Mouse (Mus musculus) megakaryocyte, embryonic 14.5 days (primary cell): Measurements from ENCODE around the gene Wap. TPM values are rescaled to one million over a fixed set of nuclear protein-coding genes. Genes with fewer than 3 reads are reported as not detected.

Experiments used
- H3K27me3 ChIP-seq: replicated peaks from 2 replicates; pipeline ENCODE3; 2012; ENCODE audit warnings: inconsistent platforms
- H3K36me3 ChIP-seq: replicated peaks from 2 replicates; pipeline ENCODE3; 2012; ENCODE audit warnings: low read length, inconsistent platforms, mixed read lengths
- H3K4me1 ChIP-seq: 2 replicates; pipeline ENCODE4 v1.6.1; 2012; ENCODE audit warnings: inconsistent platforms
- H3K4me3 ChIP-seq: replicated peaks from 2 replicates; pipeline ENCODE3; 2012; ENCODE audit warnings: moderate library complexity, mild to moderate bottlenecking, inconsistent platforms
- H3K9me3 ChIP-seq: 2 replicates; pipeline ENCODE4 v1.6.1; 2012; ENCODE audit warnings: inconsistent platforms
- FLI1 ChIP-seq: IDR thresholded peaks from 2 replicates; pipeline ENCODE4 v1.6.1; 2012; ENCODE audit warnings: low read length, inconsistent platforms, mixed read lengths
- GATA1 ChIP-seq: IDR thresholded peaks from 3 replicates; pipeline ENCODE4 v1.6.1; 2012; ENCODE audit warnings: mixed read lengths, low read length, inconsistent platforms, borderline replicate concordance
- polyA plus RNA-seq: library from polyadenylated mRNA; stranded (reverse); fragments of >175 nt; gene quantifications from 2 replicates; pipeline ENCODE4 v1.2.3, GENCODE M21; 2012; ENCODE audit warnings: low replicate concordance; ENCODE audit not compliant: insufficient read depth

Gene Wap
- polyA plus RNA-seq, 1 experiment: not detected

- no peak overlapping the region for H3K4me3 ChIP-seq
- peaks cover 51% of the 10 kb centered on the region for H3K4me1 ChIP-seq
- H3K36me3 ChIP-seq: peaks cover 74% of the 10 kb centered on the region
- H3K27me3 ChIP-seq: peaks cover 25% of the 10 kb centered on the region
- TF ChIP-seq GATA1: no peak
- TF ChIP-seq FLI1: no peak
- no peaks in the 10 kb centered on the region for H3K9me3 ChIP-seq
Observed at GRCm38 (mm10) chr11:6599011-6599681, 39.3 kb downstream of the Wap start.

- peaks cover 46% of the 10 kb centered on the region for H3K4me1 ChIP-seq
- H3K36me3 ChIP-seq: peaks cover 82% of the 10 kb centered on the region
- H3K9me3 ChIP-seq: no peaks in the 10 kb centered on the region
- peaks cover 17% of the 10 kb centered on the region for H3K27me3 ChIP-seq
- H3K4me3 ChIP-seq: no peak overlapping the region
- TF ChIP-seq GATA1 (no peak), FLI1 (no peak)
Observed at GRCm38 (mm10) chr11:6598191-6598889, 40.1 kb downstream of the Wap start.

GRCm38 (mm10) chr11:6597523-6597922 is 40.9 kb downstream of the Wap start:
- TF ChIP-seq FLI1 (no peak), GATA1 (no peak)
- H3K36me3 ChIP-seq: peaks cover 90% of the 10 kb centered on the region
- no peaks in the 10 kb centered on the region for H3K9me3 ChIP-seq
- peaks cover 9% of the 10 kb centered on the region for H3K27me3 ChIP-seq
- peaks cover 49% of the 10 kb centered on the region for H3K4me1 ChIP-seq
- no peak overlapping the region for H3K4me3 ChIP-seq

- Histone ChIP-seq H3K4me1 (peaks cover 41% of the 10 kb centered on the region), H3K27me3 (peaks cover 1% of the 10 kb centered on the region), H3K36me3 (peaks cover 96% of the 10 kb centered on the region), H3K4me3 (no peak overlapping the region), H3K9me3 (no peaks in the 10 kb centered on the region)
- no peak for TF ChIP-seq FLI1
Observed at GRCm38 (mm10) chr11:6596616-6597015, 41.8 kb downstream of the Wap start.

- Histone ChIP-seq H3K36me3 (peaks cover 97% of the 10 kb centered on the region), H3K9me3 (no peaks in the 10 kb centered on the region), H3K4me3 (no peak overlapping the region), H3K27me3 (no peaks in the 10 kb centered on the region), H3K4me1 (peaks cover 40% of the 10 kb centered on the region)
- TF ChIP-seq GATA1 (no peak), FLI1 (no peak)
Observed at GRCm38 (mm10) chr11:6596205-6596604, 42.2 kb downstream of the Wap start.

GRCm38 (mm10) chr11:6595339-6595738 is 43.1 kb downstream of the Wap start:
- Histone ChIP-seq H3K27me3 (no peaks in the 10 kb centered on the region), H3K4me3 (no peak overlapping the region), H3K4me1 (peaks cover 42% of the 10 kb centered on the region), H3K36me3 (peaks cover 98% of the 10 kb centered on the region), H3K9me3 (no peaks in the 10 kb centered on the region)
- TF ChIP-seq GATA1 (no peak), FLI1 (no peak)

- peaks cover 42% of the 10 kb centered on the region for H3K4me1 ChIP-seq
- H3K9me3 ChIP-seq: no peaks in the 10 kb centered on the region
- H3K4me3 ChIP-seq: no peak overlapping the region
- TF ChIP-seq FLI1 (no peak), GATA1 (no peak)
- H3K27me3 ChIP-seq: no peaks in the 10 kb centered on the region
- H3K36me3 ChIP-seq: peaks cover 98% of the 10 kb centered on the region
Observed at GRCm38 (mm10) chr11:6594845-6595244, 43.6 kb downstream of the Wap start.

- H3K27me3 ChIP-seq: no peaks in the 10 kb centered on the region
- TF ChIP-seq FLI1 (no peak), GATA1 (no peak)
- H3K4me1 ChIP-seq: peaks cover 52% of the 10 kb centered on the region
Observed at GRCm38 (mm10) chr11:6593406-6593805, 45.0 kb downstream of the Wap start.

GRCm38 (mm10) chr11:6590933-6591675 is 47.3 kb downstream of the Wap start:
- peaks cover 96% of the 10 kb centered on the region for H3K36me3 ChIP-seq

More at GRCm38 (mm10) chr11:6593406-6593805, 45.0 kb downstream of the Wap start:
- Histone ChIP-seq H3K9me3 (no peaks in the 10 kb centered on the region), H3K4me3 (no peak overlapping the region), H3K36me3 (peaks cover 98% of the 10 kb centered on the region)

GRCm38 (mm10) chr11:6589838-6590237 is 48.6 kb downstream of the Wap start:
- Histone ChIP-seq H3K36me3 (peaks cover 96% of the 10 kb centered on the region), H3K4me1 (peaks cover 70% of the 10 kb centered on the region), H3K27me3 (no peaks in the 10 kb centered on the region), H3K4me3 (no peak overlapping the region), H3K9me3 (no peaks in the 10 kb centered on the region)
- no peak for TF ChIP-seq FLI1
- TF ChIP-seq GATA1: no peak

More at GRCm38 (mm10) chr11:6590933-6591675, 47.3 kb downstream of the Wap start:
- Histone ChIP-seq H3K4me1 (peaks cover 65% of the 10 kb centered on the region), H3K27me3 (no peaks in the 10 kb centered on the region), H3K4me3 (no peak overlapping the region), H3K9me3 (no peaks in the 10 kb centered on the region)
- TF ChIP-seq GATA1 (no peak), FLI1 (no peak)
